Mouse (Mus musculus) forebrain, embryonic 13.5 days (tissue): ENCODE results near the gene Emid1. TPM values are rescaled to one million over a fixed set of nuclear protein-coding genes. Genes with fewer than 3 reads are reported as not detected.

Experiments used
- ATAC-seq: fragments of 200-750 bp; cut with Nextera tagmentation; 2 replicates; pipeline ENCODE4 v1.8.0; 2017
- H3K27ac ChIP-seq: fragments of 300-500 bp; sonication (generic); 2 replicates; pipeline ENCODE4 v1.5.1; 2015; ENCODE audit warnings: inconsistent platforms, mild to moderate bottlenecking, moderate library complexity
- H3K27me3 ChIP-seq: fragments of 300-500 bp; sonication (generic); 2 replicates; pipeline ENCODE4 v1.6.1; 2015; ENCODE audit warnings: mild to moderate bottlenecking, inconsistent platforms
- H3K36me3 ChIP-seq: fragments of 300-500 bp; sonication (generic); 2 replicates; pipeline ENCODE4 v1.6.1; 2015; ENCODE audit warnings: mild to moderate bottlenecking, inconsistent platforms; ENCODE audit not compliant: poor library complexity, severe bottlenecking
- H3K4me1 ChIP-seq: fragments of 300-500 bp; sonication (generic); 2 replicates; pipeline ENCODE4 v1.6.1; 2015; ENCODE audit warnings: inconsistent platforms
- H3K4me2 ChIP-seq: fragments of 300-500 bp; sonication (generic); 2 replicates; pipeline ENCODE4 v1.6.1; 2015; ENCODE audit warnings: inconsistent platforms, mild to moderate bottlenecking, moderate library complexity
- H3K4me3 ChIP-seq: fragments of 300-500 bp; sonication (generic); 2 replicates; pipeline ENCODE4 v1.5.1; 2015; ENCODE audit warnings: mild to moderate bottlenecking, inconsistent platforms
- H3K9ac ChIP-seq: fragments of 300-500 bp; sonication (generic); 2 replicates; pipeline ENCODE4 v1.6.1; 2015; ENCODE audit warnings: mild to moderate bottlenecking, inconsistent platforms
- H3K9me3 ChIP-seq: fragments of 300-500 bp; sonication (generic); replicated peaks from 2 replicates; pipeline ENCODE4 v1.6.1; 2016; ENCODE audit warnings: inconsistent platforms
- WGBS: fragments of 180-500 bp; shearing (Covaris S2); methylation state at CpG from one replicate; pipeline ENCODE4 v1.1.7; 2015; 5-methylcytosine and 5-hydroxymethylcytosine counted together
- polyA plus RNA-seq: library from polyadenylated mRNA; unstranded; fragments of >200 nt; fragmentation: Nextera tagmentation; extraction: Ambion mirVana; gene quantifications from 2 replicates; pipeline ENCODE4 v1.2.1, GENCODE M21; 2015

Gene Emid1
- polyA plus RNA-seq, 1 experiment from 2014 or later, result 14.9 TPM

- H3K9me3 ChIP-seq, result no peaks in the 10 kb centered on the region
- H3K36me3 ChIP-seq, result 0 out of 2 replicates have a peak, but pooled peaks cover 5% of the 10 kb centered on the region
- H3K4me2 ChIP-seq, result no peak overlapping the region
- H3K27ac ChIP-seq, result no peak overlapping the region
- no peak overlapping the region for H3K4me3 ChIP-seq
- H3K4me1 ChIP-seq, result peaks cover 66% of the 10 kb centered on the region
- peaks cover 90% of the 10 kb centered on the region for H3K27me3 ChIP-seq
- ATAC-seq, result no peak
- 29% methylated on average over 14 of the region's 14 CpGs for WGBS
- H3K9ac ChIP-seq, result peak overlapping the region; percentile 8; the same call in 1 of the 2 replicates
Measured at GRCm38 (mm10) chr11:5059230-5059629, 92.8 kb downstream of the Emid1 start.

GRCm38 (mm10) chr11:5058783-5059182 lies 93.3 kb downstream of the Emid1 start:
- 0 out of 2 replicates have a peak, but pooled peaks cover 5% of the 10 kb centered on the region for H3K36me3 ChIP-seq
- whole genome bisulfite sequencing, result 34% methylated on average over 9 of the region's 9 CpGs
- peaks cover 86% of the 10 kb centered on the region for H3K27me3 ChIP-seq
- no peak overlapping the region for H3K4me2 ChIP-seq
- H3K9ac ChIP-seq, result no peak overlapping the region
- H3K4me3 ChIP-seq, result 0 out of 2 replicates have a peak overlapping the region, but pooled peaks have one; percentile 45
- peaks cover 62% of the 10 kb centered on the region for H3K4me1 ChIP-seq
- no peak overlapping the region for H3K27ac ChIP-seq
- ATAC-seq, result no peak
- H3K9me3 ChIP-seq, result no peaks in the 10 kb centered on the region

GRCm38 (mm10) chr11:5057856-5058641 lies 94.0 kb downstream of the Emid1 start, which contains the start of gene Rasl10a:
Gene Rasl10a (plus strand): TSS chr11:5058128.
- 0 out of 2 replicates have a peak, but pooled peaks cover 3% of the 10 kb centered on the region for H3K36me3 ChIP-seq
- WGBS, result 3% methylated on average over 77 of the region's 77 CpGs
- peak within 1 kb of the TSS; percentile 45 for H3K4me3 ChIP-seq
- H3K9ac ChIP-seq, result peak within 1 kb of the TSS; percentile 65
- no peaks in the 10 kb centered on the region for H3K9me3 ChIP-seq
- peak within 1 kb of the TSS; percentile 82 for H3K4me2 ChIP-seq
- no peak for ATAC-seq
- peaks cover 78% of the 10 kb centered on the region for H3K27me3 ChIP-seq
- peaks cover 54% of the 10 kb centered on the region for H3K4me1 ChIP-seq
- no peak within 1 kb of the TSS for H3K27ac ChIP-seq

GRCm38 (mm10) chr11:5057541-5057855 lies 94.6 kb downstream of the Emid1 start:
- peaks cover 49% of the 10 kb centered on the region for H3K4me1 ChIP-seq
- peaks cover 73% of the 10 kb centered on the region for H3K27me3 ChIP-seq
- H3K9ac ChIP-seq, result peak overlapping the region; percentile 65; the same call in 1 of the 2 replicates

GRCm38 (mm10) chr11:5057064-5057463 lies 95.0 kb downstream of the Emid1 start:
- no peak for ATAC-seq
- Histone ChIP-seq H3K4me2 (no peak overlapping the region), H3K4me1 (peaks cover 45% of the 10 kb centered on the region), H3K9me3 (no peaks in the 10 kb centered on the region), H3K4me3 (peak overlapping the region; percentile 45; the same call in 1 of the 2 replicates), H3K27me3 (peaks cover 69% of the 10 kb centered on the region), H3K27ac (no peak overlapping the region), H3K9ac (no peak overlapping the region), H3K36me3 (no peaks in the 10 kb centered on the region)
- WGBS, result 50% methylated on average over 8 of the region's 8 CpGs

More at GRCm38 (mm10) chr11:5057541-5057855, 94.6 kb downstream of the Emid1 start:
- Histone ChIP-seq H3K4me2 (peak overlapping the region; percentile 82), H3K4me3 (peak overlapping the region; percentile 45), H3K27ac (no peak overlapping the region), H3K36me3 (no peaks in the 10 kb centered on the region), H3K9me3 (no peaks in the 10 kb centered on the region)
- WGBS, result 11% methylated on average over 8 of the region's 8 CpGs
- no peak for ATAC-seq

Other genes starting within 250 kb of the Emid1 start
- gene Nefh, start 204.2 kb downstream of the Emid1 start, polyA plus RNA-seq, result 0.37 and 0.50 TPM in 2 replicates
- gene Ap1b1, start 165.4 kb downstream of the Emid1 start, polyA plus RNA-seq, result 61.7 and 73.0 TPM in 2 replicates
- 0.43 TPM in 1 of 2 replicates, not detected in the other for gene Rasl10a, start 94.1 kb downstream of the Emid1 start, polyA plus RNA-seq
- 13.2 and 15.2 TPM in 2 replicates for gene Gas2l1, start 86.9 kb downstream of the Emid1 start, polyA plus RNA-seq
- 25.8 and 26.3 TPM in 2 replicates for gene Rhbdd3, start 53.3 kb downstream of the Emid1 start, polyA plus RNA-seq
- 808 and 853 TPM in 2 replicates for gene Ewsr1, start 53.0 kb downstream of the Emid1 start, polyA plus RNA-seq
- 6.6 and 7.2 TPM in 2 replicates for gene Kremen1, start 109.3 kb upstream of the Emid1 start, polyA plus RNA-seq